Mouse (Mus musculus): ENCODE data around the gene Snx29.

- TF ChIP-seq CTCF (IDR thresholded peaks at IDR 0.05; ENCODE audit: control insufficient read depth, insufficient read depth, low read length) (no peak), POLR2A (IDR thresholded peaks at IDR 0.05; ENCODE audit: borderline replicate concordance, control insufficient read depth, low read depth, low read length) (no peak)
Measured at GRCm38 (mm10) chr16:11505492-11506176, 182.9 kb downstream of the Snx29 start.
